Mouse (Mus musculus) 3T3-L1 (cell line): ENCODE results near the gene Fthl17d.
"Not testable (repeated sequence)": the region's sequence is repeated elsewhere in the genome, so short reads cannot be mapped to it uniquely, and the experiment has no call there.

Experiments used
- DNase-seq: peaks from one replicate; pipeline ENCODE4 v3.0.0-alpha.2; 2015; ENCODE audit warnings: low read depth, low spot score

Fthl17d gene

DNA sequence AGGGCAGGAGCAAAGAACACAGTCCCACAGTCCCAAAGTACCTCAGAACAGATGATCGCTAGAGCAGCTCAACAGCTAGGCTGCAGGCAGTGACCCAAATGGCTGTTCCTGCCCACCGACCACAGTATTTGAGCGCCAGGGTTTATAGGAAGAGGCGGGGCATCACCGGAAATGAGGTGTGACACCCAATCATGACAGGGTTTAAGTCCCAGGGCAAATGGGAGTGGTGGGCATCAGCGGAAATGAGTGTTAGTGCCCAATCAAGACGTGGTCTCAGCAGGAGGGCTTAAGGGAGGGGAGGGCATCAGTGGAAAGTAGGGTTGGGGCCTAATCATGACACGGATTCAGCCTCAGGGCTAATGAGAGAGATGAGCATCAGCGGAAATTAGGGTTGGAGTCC, at the start of gene Fthl17d:
TSS of gene Fthl17d (minus strand) at position 101 of the 400 bp plus-strand sequence.
- DNase-seq: not testable (repeated sequence)

DNA sequence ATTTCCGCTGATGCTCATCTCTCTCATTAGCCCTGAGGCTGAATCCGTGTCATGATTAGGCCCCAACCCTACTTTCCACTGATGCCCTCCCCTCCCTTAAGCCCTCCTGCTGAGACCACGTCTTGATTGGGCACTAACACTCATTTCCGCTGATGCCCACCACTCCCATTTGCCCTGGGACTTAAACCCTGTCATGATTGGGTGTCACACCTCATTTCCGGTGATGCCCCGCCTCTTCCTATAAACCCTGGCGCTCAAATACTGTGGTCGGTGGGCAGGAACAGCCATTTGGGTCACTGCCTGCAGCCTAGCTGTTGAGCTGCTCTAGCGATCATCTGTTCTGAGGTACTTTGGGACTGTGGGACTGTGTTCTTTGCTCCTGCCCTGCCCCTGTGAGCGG, 46.6 kb upstream of the Fthl17d start, which contains the start of gene Fthl17e:
TSS of gene Fthl17e (plus strand) at position 301 of the 400 bp plus-strand sequence.
- not testable (repeated sequence) for DNase-seq

DNA sequence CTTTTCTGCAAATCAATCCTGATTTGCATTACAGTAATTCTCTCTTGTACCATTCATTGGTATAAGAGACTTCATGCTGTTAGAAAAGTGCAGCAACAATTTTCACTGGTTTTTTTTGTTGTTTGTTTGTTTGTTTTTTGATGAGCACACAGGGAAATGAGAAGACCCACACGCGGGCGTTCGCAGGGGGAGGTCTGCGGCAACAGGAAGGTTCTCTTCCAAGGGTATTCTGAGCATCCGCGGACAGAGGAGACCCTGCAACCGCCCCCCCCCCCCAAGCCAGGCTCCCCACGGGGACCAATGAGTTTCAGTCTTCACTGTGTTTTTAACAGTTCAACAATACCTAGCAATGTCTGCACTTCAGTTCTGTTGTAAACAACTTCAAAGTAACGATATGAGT, 32.9 kb upstream of the Fthl17d start:
- no peak for DNase-seq

DNA sequence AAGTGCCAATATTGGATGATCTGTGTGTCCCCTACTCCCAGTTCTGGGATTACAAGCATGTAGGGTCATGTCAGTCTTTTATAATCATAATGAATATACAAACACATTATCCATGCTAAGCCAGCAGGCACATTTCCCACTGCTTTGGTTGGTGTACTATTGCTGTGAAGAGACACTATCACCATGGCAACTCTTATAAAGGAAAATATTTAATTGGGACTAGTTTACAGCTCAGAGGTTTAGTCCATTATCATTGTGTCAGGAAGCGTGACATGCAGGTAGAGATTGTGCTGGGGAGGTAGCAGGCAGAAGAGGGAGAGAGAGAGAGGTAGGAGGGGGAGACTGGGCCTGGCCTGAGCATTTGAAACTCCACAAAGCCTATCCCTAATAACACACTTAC, 29.5 kb upstream of the Fthl17d start:
- DNase-seq: no peak

DNA sequence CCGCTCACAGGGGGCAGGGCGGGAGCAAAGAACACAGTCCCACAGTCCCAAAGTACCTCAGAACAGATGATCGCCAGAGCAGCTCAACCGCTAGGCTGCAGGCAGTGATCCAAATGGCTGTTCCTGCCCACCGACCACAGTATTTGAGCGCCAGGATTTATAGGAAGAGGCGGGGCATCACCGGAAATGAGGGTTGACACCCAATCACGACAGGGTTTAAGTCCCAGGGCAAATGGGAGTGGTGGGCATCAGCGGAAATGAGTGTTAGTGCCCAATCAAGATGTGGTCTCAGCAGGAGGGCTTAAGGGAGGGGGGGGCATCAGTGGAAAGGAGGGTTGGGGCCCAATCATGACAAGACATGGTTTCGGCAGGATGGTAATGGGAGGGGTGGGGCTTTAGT, 10.1 kb downstream of the Fthl17d start, which contains the start of gene Fthl17c:
TSS of gene Fthl17c (minus strand) at position 101 of the 400 bp plus-strand sequence.
- not testable (repeated sequence) for DNase-seq

DNA sequence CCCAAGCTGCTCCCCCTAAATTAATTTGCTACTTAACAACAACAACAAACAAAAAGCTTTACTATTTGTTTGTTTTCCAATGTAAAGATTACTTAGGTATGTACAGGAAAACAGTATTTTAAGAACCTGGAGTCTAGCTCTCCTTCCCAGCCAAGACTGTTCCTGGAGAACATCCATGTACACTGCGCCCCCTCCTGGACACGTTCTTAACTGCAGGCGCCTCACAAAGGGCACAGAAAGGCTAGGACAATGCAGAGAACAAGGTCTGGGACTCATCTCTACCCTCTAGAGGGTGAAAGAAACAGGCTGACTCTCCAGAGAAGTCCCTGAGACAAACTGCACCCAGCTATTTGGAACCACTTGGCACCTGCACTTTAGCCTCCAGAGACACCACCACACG, 21.9 kb downstream of the Fthl17d start:
- DNase-seq: peak; percentile 46

DNA sequence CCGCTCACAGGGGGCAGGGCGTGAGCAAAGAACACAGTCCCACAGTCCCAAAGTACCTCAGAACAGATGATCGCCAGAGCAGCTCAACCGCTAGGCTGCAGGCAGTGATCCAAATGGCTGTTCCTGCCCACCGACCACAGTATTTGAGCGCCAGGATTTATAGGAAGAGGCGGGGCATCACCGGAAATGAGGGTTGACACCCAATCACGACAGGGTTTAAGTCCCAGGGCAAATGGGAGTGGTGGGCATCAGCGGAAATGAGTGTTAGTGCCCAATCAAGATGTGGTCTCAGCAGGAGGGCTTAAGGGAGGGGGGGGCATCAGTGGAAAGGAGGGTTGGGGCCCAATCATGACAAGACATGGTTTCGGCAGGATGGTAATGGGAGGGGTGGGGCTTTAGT, 23.7 kb downstream of the Fthl17d start, which contains the start of gene Fthl17b:
TSS of gene Fthl17b (minus strand) at position 101 of the 400 bp plus-strand sequence.
- not testable (repeated sequence) for DNase-seq

DNA sequence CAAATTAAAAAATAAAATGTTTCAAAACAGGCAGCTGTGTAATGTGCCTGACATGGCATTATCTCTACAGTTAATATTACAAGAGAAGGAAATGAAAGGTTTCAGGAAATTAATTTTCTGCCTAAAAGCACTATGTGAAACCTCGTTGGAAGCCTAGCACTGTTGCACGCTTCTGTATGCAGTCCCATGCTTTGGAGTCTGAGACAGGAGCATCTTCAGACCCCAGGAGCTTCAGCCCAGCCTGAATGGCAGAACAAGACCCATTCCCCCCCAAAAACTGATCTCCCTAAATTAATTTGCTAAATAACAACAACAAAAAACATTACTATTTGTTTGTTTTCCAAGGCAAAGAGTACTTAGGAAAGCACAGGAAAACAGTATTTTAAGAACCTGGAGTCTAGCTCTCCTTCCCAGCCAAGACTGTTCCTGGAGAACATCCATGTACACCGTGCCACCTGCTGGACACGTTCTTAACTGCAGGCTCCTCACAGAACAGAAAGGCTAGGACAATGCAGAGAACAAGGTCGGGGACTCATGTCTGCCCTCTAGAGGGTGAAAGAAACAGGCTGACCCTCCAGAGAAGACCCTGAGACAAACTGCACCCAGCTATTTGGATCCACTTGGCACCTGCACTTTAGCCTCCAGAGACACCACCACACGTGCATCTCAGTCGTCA, 38.3 kb downstream of the Fthl17d start:
- peak; percentile 94 for DNase-seq

DNA sequence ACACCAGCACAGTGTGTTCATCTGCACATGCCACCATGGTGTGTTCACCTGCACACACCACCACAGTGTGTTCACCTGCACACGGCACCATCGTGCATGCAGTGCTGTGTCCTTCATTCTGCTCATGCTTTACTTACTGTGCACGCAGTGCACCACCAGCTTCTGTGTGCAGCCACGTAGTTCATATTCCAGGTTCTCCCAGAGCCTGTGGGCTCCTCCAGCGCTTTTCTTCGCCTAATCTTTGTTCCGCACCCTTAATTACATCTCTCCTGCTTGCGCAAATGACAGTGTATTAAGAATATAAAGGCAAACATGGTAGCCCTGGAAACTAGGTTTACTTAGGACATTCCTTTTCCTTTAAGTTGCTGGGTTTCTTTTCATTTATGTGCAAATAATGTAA, 42.5 kb downstream of the Fthl17d start:
- no peak for DNase-seq
